Comparison of ENCODE assay signal across 8 mouse cellular contexts in the genomic region with DNA sequence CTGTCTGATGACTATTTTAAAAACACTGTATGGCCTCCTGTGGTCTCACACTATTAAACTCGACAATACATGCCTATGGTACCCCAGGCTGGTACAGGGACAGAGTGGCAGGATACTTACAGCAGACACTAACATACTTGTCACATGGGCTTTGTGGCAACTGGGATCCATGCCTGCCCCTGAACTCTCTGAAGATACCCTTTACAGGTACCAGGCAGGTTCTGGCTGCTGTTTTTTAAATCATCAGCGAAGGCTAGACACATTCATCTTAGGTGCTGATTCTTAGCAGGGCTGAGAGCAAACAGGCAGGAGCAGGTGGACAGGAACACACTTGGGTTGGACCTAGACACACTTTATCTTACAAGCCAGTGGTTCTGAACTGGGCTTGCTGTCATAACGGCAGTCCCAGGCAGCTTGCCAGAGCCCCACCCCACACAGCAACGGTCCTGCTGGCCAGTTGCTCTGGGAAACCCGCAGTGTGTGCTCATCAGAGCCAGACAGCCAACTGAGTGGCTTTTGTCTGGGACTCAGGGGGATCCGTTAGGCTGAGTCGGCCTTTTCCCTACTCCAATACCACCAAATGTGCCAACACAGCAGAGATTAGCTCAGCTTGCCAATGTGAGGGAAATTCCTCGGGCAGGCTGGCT. TPM values are rescaled to one million over a fixed set of nuclear protein-coding genes. Genes with fewer than 3 reads are reported as not detected.
DNase-seq lines count a peak whose midpoint lies in the region; ATAC-seq lines count a peak whose summit lies in the region.

No protein-coding gene starts in this region.

- no peak overlapping the region for H3K9ac ChIP-seq in forebrain, embryonic 15.5 days (replicated peaks)

- H3K4me3 ChIP-seq in forebrain, embryonic 15.5 days: no peak overlapping the region

- ATAC-seq in erythroid progenitor cell, adult 5-6 weeks (replicated peaks; ENCODE audit: low FRiP score, poor library complexity, severe bottlenecking): peak; percentile 90
- ATAC-seq in megakaryocyte, adult 5-6 weeks (ENCODE audit: poor library complexity, severe bottlenecking): peak; percentile 51
- no peak; the same call in 1 of the 2 replicates for ATAC-seq in forebrain, embryonic 15.5 days (replicated peaks)

- H3K4me1 ChIP-seq in forebrain, embryonic 15.5 days: no peaks in the 10 kb centered on the region

- WGBS in forebrain, embryonic 15.5 days: 65% methylated on average over 8 of the region's 8 CpGs

- peaks cover 70% of the 10 kb centered on the region for H3K36me3 ChIP-seq in forebrain, embryonic 15.5 days

- peak; percentile 25 to 64 for DNase-seq in left cerebral cortex, postnatal 10 days (ENCODE audit: extremely low spot score in 1 of 2, low spot score in 2 of 2)
- no peak for DNase-seq in left cerebral cortex, adult 11 months (ENCODE audit: low spot score)
- peak; percentile 54 for DNase-seq in adrenal gland, adult 2 months
- peak; percentile 47 for DNase-seq in kidney, adult 9 months
- DNase-seq in spleen, postnatal 4 days (ENCODE audit: low spot score in 2 of 2): peak; percentile 85 to 89

- H3K27ac ChIP-seq in forebrain, embryonic 15.5 days (replicated peaks): no peak overlapping the region

- intact Hi-C loops in left cerebral cortex, postnatal 10 days (cut with DNase I): no loop called here

- H3K9me3 ChIP-seq in forebrain, embryonic 15.5 days: no peaks in the 10 kb centered on the region

- H3K27me3 ChIP-seq in forebrain, embryonic 15.5 days: no peaks in the 10 kb centered on the region

- H3K4me2 ChIP-seq in forebrain, embryonic 15.5 days (replicated peaks): no peak overlapping the region

RNA-seq across cellular contexts. Expression of a gene that starts 8.2 kb away (rescaled TPM):
- total RNA-seq in left cerebral cortex, postnatal 10 days (2021): 100 to 1,000 TPM; 142 to 147 TPM
- total RNA-seq in adrenal gland, adult 2 months (2021): 100 to 1,000 TPM; 149 to 217 TPM
- polyA plus RNA-seq in adrenal gland, adult 2 months (2012; rRNA removed): 35.0 and 40.0 TPM in 2 replicates
- total RNA-seq in erythroid progenitor cell, adult 5-6 weeks (2015; ENCODE audit: low replicate concordance): 114 and 120 TPM in 2 replicates
- 158 and 165 TPM in 2 replicates for total RNA-seq in erythroid progenitor cell, adult 5-6 weeks (2017; ENCODE audit: low replicate concordance)
- 52.4 and 55.3 TPM in 2 replicates for total RNA-seq in megakaryocyte, adult 5-6 weeks (2015)
- 105 and 107 TPM in 2 replicates for total RNA-seq in megakaryocyte, adult 5-6 weeks (2017)
- 347 and 356 TPM in 2 replicates for polyA plus RNA-seq in forebrain, embryonic 15.5 days (2015; fragmentation: Nextera tagmentation; extraction: Ambion mirVana)

RNA-seq across cellular contexts. Expression of a gene that starts 42.8 kb away (rescaled TPM):
- 10 to 100 TPM; 70.0 to 71.0 TPM for total RNA-seq in left cerebral cortex, postnatal 10 days (2021)
- total RNA-seq in adrenal gland, adult 2 months (2021): 10 to 100 TPM; 42.9 to 51.3 TPM
- polyA plus RNA-seq in adrenal gland, adult 2 months (2012; rRNA removed): 9.4 and 10.5 TPM in 2 replicates
- 139 and 184 TPM in 2 replicates for total RNA-seq in erythroid progenitor cell, adult 5-6 weeks (2015; ENCODE audit: low replicate concordance)
- total RNA-seq in erythroid progenitor cell, adult 5-6 weeks (2017; ENCODE audit: low replicate concordance): 212 and 322 TPM in 2 replicates
- 27.5 and 31.5 TPM in 2 replicates for total RNA-seq in megakaryocyte, adult 5-6 weeks (2015)
- total RNA-seq in megakaryocyte, adult 5-6 weeks (2017): 39.8 and 45.1 TPM in 2 replicates
- polyA plus RNA-seq in forebrain, embryonic 15.5 days (2015; fragmentation: Nextera tagmentation; extraction: Ambion mirVana): 70.1 and 73.0 TPM in 2 replicates

RNA-seq across cellular contexts. Expression of a gene that starts 54.1 kb away (rescaled TPM):
- not detected for total RNA-seq in left cerebral cortex, postnatal 10 days (2021)
- total RNA-seq in adrenal gland, adult 2 months (2021): under 1 TPM; 0.40 to 0.55 TPM
- 3.5 and 4.2 TPM in 2 replicates for polyA plus RNA-seq in adrenal gland, adult 2 months (2012; rRNA removed)
- total RNA-seq in erythroid progenitor cell, adult 5-6 weeks (2015; ENCODE audit: low replicate concordance): not detected in 2 replicates
- total RNA-seq in erythroid progenitor cell, adult 5-6 weeks (2017; ENCODE audit: low replicate concordance): not detected in 2 replicates
- not detected in 2 replicates for total RNA-seq in megakaryocyte, adult 5-6 weeks (2015)
- not detected in 2 replicates for total RNA-seq in megakaryocyte, adult 5-6 weeks (2017)
- polyA plus RNA-seq in forebrain, embryonic 15.5 days (2015; fragmentation: Nextera tagmentation; extraction: Ambion mirVana): 0.26 and 0.47 TPM in 2 replicates
